Mouse (Mus musculus) stomach, postnatal 0 days (tissue): ENCODE measurements around the gene Nsun5.
"Not testable (repeated sequence)": the region's sequence is repeated elsewhere in the genome, so short reads cannot be mapped to it uniquely, and the experiment has no call there.

Source experiments
- CTCF ChIP-seq: IDR thresholded peaks from 2 replicates; pipeline ENCODE4 v1.5.1; 2016; ENCODE audit warnings: antibody characterized with exemption, low read depth, mild to moderate bottlenecking, moderate library complexity
- EP300 ChIP-seq: optimal IDR thresholded peaks from 2 replicates; pipeline ENCODE3; 2016; ENCODE audit warnings: antibody characterized with exemption

DNA sequence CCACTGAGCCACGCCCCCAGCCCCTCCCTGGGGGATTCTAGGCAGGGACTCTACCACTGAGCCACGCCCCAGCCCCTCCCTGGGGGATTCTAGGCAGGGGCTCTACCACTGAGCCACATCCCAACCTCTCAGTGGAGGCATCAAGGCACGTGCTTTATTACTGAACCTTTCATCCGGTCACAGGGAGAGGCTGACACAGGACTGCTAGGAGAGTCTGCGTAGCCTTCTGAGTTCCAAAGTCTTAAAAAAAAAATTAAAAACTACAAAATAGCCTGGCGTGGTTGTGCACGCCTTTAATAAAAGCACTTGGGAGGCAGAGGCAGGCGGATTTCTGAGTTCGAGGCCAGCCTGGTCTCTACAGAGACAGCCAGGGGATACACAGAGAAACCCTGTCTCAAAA, 557 bp upstream of the Nsun5 start:
- TF ChIP-seq CTCF, EP300: not testable (repeated sequence)
